Mouse (Mus musculus): ENCODE data around the gene Sema5a. TPM values are rescaled to one million over a fixed set of nuclear protein-coding genes. Genes with fewer than 3 reads are reported as not detected.

Sema5a gene
- polyA plus RNA-seq, 1 experiment from 2014 or later: 0.59 TPM

- H3K9ac ChIP-seq: no peak overlapping the region
- H3K4me1 ChIP-seq (replicated peaks): no peaks in the 10 kb centered on the region
- H3K4me3 ChIP-seq (replicated peaks): no peak overlapping the region
- ATAC-seq (ENCODE audit: insufficient read depth): no peak
- no peaks in the 10 kb centered on the region for H3K9me3 ChIP-seq (replicated peaks)
- no peak overlapping the region for H3K27ac ChIP-seq (replicated peaks)
- H3K36me3 ChIP-seq (replicated peaks): no peaks in the 10 kb centered on the region
- 63% methylated on average over 3 of the region's 3 CpGs for WGBS (ENCODE audit: insufficient replicate concordance)
- no peaks in the 10 kb centered on the region for H3K27me3 ChIP-seq
- no peak overlapping the region for H3K4me2 ChIP-seq
Observed at GRCm38 (mm10) chr15:32568181-32568857, 323.7 kb downstream of the Sema5a start.

- no peak overlapping the region for H3K4me2 ChIP-seq
- 50% methylated on average over 6 of the region's 6 CpGs for WGBS (ENCODE audit: insufficient replicate concordance)
- no peaks in the 10 kb centered on the region for H3K27me3 ChIP-seq
- no peaks in the 10 kb centered on the region for H3K9me3 ChIP-seq (replicated peaks)
- no peak overlapping the region for H3K9ac ChIP-seq
- no peak overlapping the region for H3K27ac ChIP-seq (replicated peaks)
- no peaks in the 10 kb centered on the region for H3K36me3 ChIP-seq (replicated peaks)
- no peak overlapping the region for H3K4me3 ChIP-seq (replicated peaks)
- H3K4me1 ChIP-seq (replicated peaks): no peaks in the 10 kb centered on the region
- no peak for ATAC-seq (ENCODE audit: insufficient read depth)
Observed at GRCm38 (mm10) chr15:32568858-32569387, 324.3 kb downstream of the Sema5a start.

- 55% methylated on average over 6 of the region's 6 CpGs for WGBS (ENCODE audit: insufficient replicate concordance)
- H3K27me3 ChIP-seq: no peaks in the 10 kb centered on the region
- no peak for ATAC-seq (ENCODE audit: insufficient read depth)
Observed at GRCm38 (mm10) chr15:32574327-32574726, 329.7 kb downstream of the Sema5a start.

GRCm38 (mm10) chr15:32575212-32575611, 330.6 kb downstream of the Sema5a start:
- no peak for ATAC-seq (ENCODE audit: insufficient read depth)
- Histone ChIP-seq H3K27me3 (no peaks in the 10 kb centered on the region), H3K9me3 (replicated peaks) (no peaks in the 10 kb centered on the region), H3K4me2 (no peak overlapping the region), H3K9ac (no peak overlapping the region), H3K27ac (replicated peaks) (no peak overlapping the region), H3K36me3 (replicated peaks) (no peaks in the 10 kb centered on the region), H3K4me3 (replicated peaks) (no peak overlapping the region), H3K4me1 (replicated peaks) (no peaks in the 10 kb centered on the region)
- 33% methylated on average over 2 of the region's 2 CpGs for whole genome bisulfite sequencing (ENCODE audit: insufficient replicate concordance)

More at GRCm38 (mm10) chr15:32574327-32574726, 329.7 kb downstream of the Sema5a start:
- Histone ChIP-seq H3K36me3 (replicated peaks) (no peaks in the 10 kb centered on the region), H3K4me2 (no peak overlapping the region), H3K4me1 (replicated peaks) (no peaks in the 10 kb centered on the region), H3K9me3 (replicated peaks) (no peaks in the 10 kb centered on the region), H3K9ac (no peak overlapping the region), H3K4me3 (replicated peaks) (no peak overlapping the region), H3K27ac (replicated peaks) (no peak overlapping the region)

GRCm38 (mm10) chr15:32579351-32579750, 334.7 kb downstream of the Sema5a start:
- no peak overlapping the region for H3K4me3 ChIP-seq (replicated peaks)
- H3K4me2 ChIP-seq: no peak overlapping the region
- H3K27me3 ChIP-seq: no peaks in the 10 kb centered on the region
- WGBS (ENCODE audit: insufficient replicate concordance): 61% methylated on average over 4 of the region's 4 CpGs
- H3K36me3 ChIP-seq (replicated peaks): no peaks in the 10 kb centered on the region
- no peaks in the 10 kb centered on the region for H3K9me3 ChIP-seq (replicated peaks)
- no peaks in the 10 kb centered on the region for H3K4me1 ChIP-seq (replicated peaks)
- no peak overlapping the region for H3K9ac ChIP-seq
- no peak overlapping the region for H3K27ac ChIP-seq (replicated peaks)
- ATAC-seq (ENCODE audit: insufficient read depth): no peak

GRCm38 (mm10) chr15:32590641-32591040, 346.0 kb downstream of the Sema5a start:
- H3K9me3 ChIP-seq (replicated peaks): no peaks in the 10 kb centered on the region
- no peaks in the 10 kb centered on the region for H3K27me3 ChIP-seq
- no peaks in the 10 kb centered on the region for H3K36me3 ChIP-seq (replicated peaks)
- no peak overlapping the region for H3K4me2 ChIP-seq
- H3K27ac ChIP-seq (replicated peaks): no peak overlapping the region
- WGBS (ENCODE audit: insufficient replicate concordance): 38% methylated on average over 1 of the region's 1 CpGs
- no peak overlapping the region for H3K4me3 ChIP-seq (replicated peaks)
- no peaks in the 10 kb centered on the region for H3K4me1 ChIP-seq (replicated peaks)
- no peak for ATAC-seq (ENCODE audit: insufficient read depth)
- H3K9ac ChIP-seq: no peak overlapping the region

- no peaks in the 10 kb centered on the region for H3K4me1 ChIP-seq (replicated peaks)
- H3K9ac ChIP-seq: no peak overlapping the region
- no peak overlapping the region for H3K4me3 ChIP-seq (replicated peaks)
- H3K4me2 ChIP-seq: no peak overlapping the region
- no peaks in the 10 kb centered on the region for H3K9me3 ChIP-seq (replicated peaks)
- H3K27ac ChIP-seq (replicated peaks): no peak overlapping the region
- ATAC-seq (ENCODE audit: insufficient read depth): no peak
- WGBS (ENCODE audit: insufficient replicate concordance): 69% methylated on average over 5 of the region's 5 CpGs
- H3K27me3 ChIP-seq: no peaks in the 10 kb centered on the region
- H3K36me3 ChIP-seq (replicated peaks): no peaks in the 10 kb centered on the region
Observed at GRCm38 (mm10) chr15:32593746-32594145, 349.1 kb downstream of the Sema5a start.

GRCm38 (mm10) chr15:32596574-32596973, 352.0 kb downstream of the Sema5a start:
- Histone ChIP-seq H3K4me2 (no peak overlapping the region), H3K27ac (replicated peaks) (no peak overlapping the region), H3K4me3 (replicated peaks) (no peak overlapping the region), H3K9me3 (replicated peaks) (no peaks in the 10 kb centered on the region), H3K4me1 (replicated peaks) (no peaks in the 10 kb centered on the region), H3K27me3 (no peaks in the 10 kb centered on the region), H3K9ac (no peak overlapping the region), H3K36me3 (replicated peaks) (no peaks in the 10 kb centered on the region)
- no peak for ATAC-seq (ENCODE audit: insufficient read depth)
- 67% methylated on average over 6 of the region's 6 CpGs for WGBS (ENCODE audit: insufficient replicate concordance)

GRCm38 (mm10) chr15:32597189-32597588, 352.6 kb downstream of the Sema5a start:
- no peak for ATAC-seq (ENCODE audit: insufficient read depth)
- Histone ChIP-seq H3K4me3 (replicated peaks) (no peak overlapping the region), H3K9ac (no peak overlapping the region), H3K36me3 (replicated peaks) (no peaks in the 10 kb centered on the region), H3K4me2 (no peak overlapping the region), H3K4me1 (replicated peaks) (no peaks in the 10 kb centered on the region), H3K9me3 (replicated peaks) (no peaks in the 10 kb centered on the region), H3K27me3 (no peaks in the 10 kb centered on the region), H3K27ac (replicated peaks) (no peak overlapping the region)
- WGBS (ENCODE audit: insufficient replicate concordance): 63% methylated on average over 3 of the region's 3 CpGs

GRCm38 (mm10) chr15:32607236-32607635, 362.6 kb downstream of the Sema5a start:
- ATAC-seq (ENCODE audit: insufficient read depth): no peak
- no peak overlapping the region for H3K27ac ChIP-seq (replicated peaks)
- no peak overlapping the region for H3K9ac ChIP-seq
- H3K4me1 ChIP-seq (replicated peaks): no peaks in the 10 kb centered on the region
- WGBS (ENCODE audit: insufficient replicate concordance): 60% methylated on average over 3 of the region's 3 CpGs
- no peak overlapping the region for H3K4me3 ChIP-seq (replicated peaks)
- H3K9me3 ChIP-seq (replicated peaks): no peaks in the 10 kb centered on the region
- H3K36me3 ChIP-seq (replicated peaks): no peaks in the 10 kb centered on the region
- no peak overlapping the region for H3K4me2 ChIP-seq
- H3K27me3 ChIP-seq: no peaks in the 10 kb centered on the region

- Histone ChIP-seq H3K4me2 (no peak overlapping the region), H3K9me3 (replicated peaks) (no peaks in the 10 kb centered on the region), H3K27ac (replicated peaks) (no peak overlapping the region), H3K4me3 (replicated peaks) (no peak overlapping the region), H3K27me3 (no peaks in the 10 kb centered on the region), H3K9ac (no peak overlapping the region), H3K36me3 (replicated peaks) (no peaks in the 10 kb centered on the region), H3K4me1 (replicated peaks) (no peaks in the 10 kb centered on the region)
- 82% methylated on average over 2 of the region's 2 CpGs for WGBS (ENCODE audit: insufficient replicate concordance)
- no peak for ATAC-seq (ENCODE audit: insufficient read depth)
Observed at GRCm38 (mm10) chr15:32610776-32611175, 366.2 kb downstream of the Sema5a start.

GRCm38 (mm10) chr15:32611201-32611600, 366.6 kb downstream of the Sema5a start:
- Histone ChIP-seq H3K36me3 (replicated peaks) (no peaks in the 10 kb centered on the region), H3K27me3 (no peaks in the 10 kb centered on the region), H3K9ac (no peak overlapping the region), H3K4me3 (replicated peaks) (no peak overlapping the region), H3K4me2 (no peak overlapping the region), H3K9me3 (replicated peaks) (no peaks in the 10 kb centered on the region), H3K27ac (replicated peaks) (no peak overlapping the region), H3K4me1 (replicated peaks) (no peaks in the 10 kb centered on the region)
- no peak for ATAC-seq (ENCODE audit: insufficient read depth)
- WGBS (ENCODE audit: insufficient replicate concordance): 72% methylated on average over 7 of the region's 7 CpGs
